Mouse (Mus musculus) forebrain, embryonic 10.5 days (tissue): Measurements from ENCODE around the gene En1. TPM values are rescaled to one million over a fixed set of nuclear protein-coding genes. Genes with fewer than 3 reads are reported as not detected.

Experiments
- DNase-seq: peaks from one replicate; pipeline ENCODE4 v3.0.0-alpha.2; 2017; ENCODE audit warnings: low spot score; ENCODE audit errors: extremely low spot score
- H3K27ac ChIP-seq: fragments of 300-500 bp; sonication (generic); 2 replicates; pipeline ENCODE4 v1.5.1; 2016; ENCODE audit warnings: mild to moderate bottlenecking
- H3K27me3 ChIP-seq: fragments of 300-500 bp; sonication (generic); 2 replicates; pipeline ENCODE4 v1.6.1; 2016; ENCODE audit warnings: mild to moderate bottlenecking; ENCODE audit not compliant: poor library complexity, severe bottlenecking
- H3K36me3 ChIP-seq: fragments of 300-500 bp; sonication (generic); replicated peaks from 2 replicates; pipeline ENCODE4 v1.6.1; 2016; ENCODE audit warnings: mild to moderate bottlenecking, moderate library complexity
- H3K4me1 ChIP-seq: fragments of 300-500 bp; sonication (generic); 2 replicates; pipeline ENCODE4 v1.6.1; 2016
- H3K4me3 ChIP-seq: fragments of 300-500 bp; sonication (generic); 2 replicates; pipeline ENCODE4 v1.5.1; 2016; ENCODE audit warnings: mild to moderate bottlenecking, moderate library complexity
- H3K9me3 ChIP-seq: fragments of 300-500 bp; sonication (generic); 2 replicates; pipeline ENCODE4 v1.6.1; 2016; ENCODE audit warnings: mild to moderate bottlenecking, moderate library complexity
- WGBS: fragments of 180-500 bp; shearing (Covaris S2); methylation state at CpG from one replicate; pipeline ENCODE4 v1.1.7; 2016; 5-methylcytosine and 5-hydroxymethylcytosine counted together
- polyA plus RNA-seq: library from polyadenylated mRNA; unstranded; fragments of >200 nt; fragmentation: Nextera tagmentation; extraction: Ambion mirVana; gene quantifications from 2 replicates; pipeline ENCODE4 v1.2.1, GENCODE M21; 2016

En1 gene
- polyA plus RNA-seq, 1 experiment from 2014 or later, result 0.10 TPM

DNA sequence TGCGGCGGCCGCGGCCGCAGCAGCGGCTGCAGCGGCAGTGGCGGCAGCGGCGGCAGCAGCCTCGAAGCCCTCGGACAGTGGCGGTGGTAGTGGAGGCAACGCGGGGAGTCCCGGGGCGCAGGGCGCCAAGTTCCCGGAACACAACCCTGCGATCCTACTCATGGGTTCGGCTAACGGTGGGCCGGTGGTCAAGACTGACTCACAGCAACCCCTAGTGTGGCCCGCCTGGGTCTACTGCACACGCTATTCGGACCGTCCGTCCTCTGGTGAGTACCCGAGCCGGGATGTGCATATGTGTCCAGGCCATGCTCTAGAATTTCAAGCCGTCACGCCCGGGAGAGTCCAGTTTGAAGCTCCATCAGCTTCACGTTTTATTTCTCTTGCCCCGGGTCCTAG, 1.4 kb downstream of the En1 start:
- H3K36me3 ChIP-seq, result no peaks in the 10 kb centered on the region
- no peak overlapping the region for H3K27ac ChIP-seq
- peak; percentile 68 for DNase-seq
- WGBS, result under 1% methylated on average over 35 of the region's 35 CpGs
- H3K9me3 ChIP-seq, result no peaks in the 10 kb centered on the region
- peaks cover 100% of the 10 kb centered on the region for H3K27me3 ChIP-seq
- H3K4me3 ChIP-seq, result peak overlapping the region; percentile 51
- H3K4me1 ChIP-seq, result peaks cover 40% of the 10 kb centered on the region

DNA sequence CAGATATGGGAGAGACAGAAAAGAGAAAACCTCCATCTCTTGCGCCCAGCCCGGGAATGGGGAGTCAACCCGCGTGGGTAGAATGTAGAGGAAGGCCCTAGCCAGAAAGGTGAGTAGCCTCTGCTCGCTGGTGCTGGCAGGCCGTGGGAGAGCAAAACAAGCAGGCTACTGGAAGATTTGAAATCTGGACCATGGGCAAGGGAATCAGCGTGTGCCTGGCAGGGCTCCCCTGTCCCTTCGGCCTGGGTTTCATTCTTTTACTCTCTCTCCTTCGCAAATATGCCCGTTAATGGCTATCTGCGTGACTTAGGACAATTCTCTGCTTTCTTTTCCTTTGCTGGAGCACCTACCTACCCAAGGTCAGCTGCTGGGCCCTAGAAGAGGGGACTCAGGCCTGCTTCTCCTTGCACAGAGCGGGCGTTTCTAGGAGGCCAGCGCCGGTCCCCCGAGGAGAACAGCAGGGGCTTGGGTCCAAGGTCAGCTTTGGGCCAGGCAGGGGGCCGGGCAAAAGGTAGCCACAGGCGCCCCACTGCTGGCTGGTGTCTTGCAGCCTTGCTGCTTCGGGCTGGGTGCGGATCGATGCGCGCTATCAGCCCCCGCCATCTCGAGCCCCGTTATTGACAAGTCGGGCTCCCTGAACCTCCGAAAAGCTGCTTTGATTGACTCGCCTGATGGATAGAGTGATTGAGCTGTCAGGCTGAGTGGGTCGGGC, 2.4 kb downstream of the En1 start:
- no peak overlapping the region; the same call in 1 of the 2 replicates for H3K4me3 ChIP-seq
- under 1% methylated on average over 30 of the region's 30 CpGs for WGBS
- peak; percentile 50 for DNase-seq
- no peak overlapping the region for H3K27ac ChIP-seq
- H3K36me3 ChIP-seq, result no peaks in the 10 kb centered on the region
- H3K4me1 ChIP-seq, result peaks cover 38% of the 10 kb centered on the region
- no peaks in the 10 kb centered on the region for H3K9me3 ChIP-seq
- peaks cover 100% of the 10 kb centered on the region for H3K27me3 ChIP-seq

DNA sequence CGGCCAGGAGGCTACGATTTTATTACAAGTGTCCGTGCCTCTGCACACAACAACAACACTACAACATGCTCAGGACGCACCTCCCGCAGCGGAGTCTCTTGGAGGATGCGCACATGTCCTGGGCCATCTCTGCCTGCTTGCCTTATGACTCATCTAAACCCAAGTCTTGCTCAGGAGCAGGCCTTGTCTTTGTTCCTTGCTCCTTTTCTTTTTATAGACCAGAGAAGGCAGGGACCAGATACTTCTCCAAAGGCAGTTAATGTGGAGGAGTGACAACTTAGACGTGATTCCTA, 2.9 kb downstream of the En1 start:
- DNase-seq, result no peak
- Histone ChIP-seq H3K36me3 (no peaks in the 10 kb centered on the region), H3K4me3 (no peak overlapping the region), H3K4me1 (peaks cover 33% of the 10 kb centered on the region), H3K9me3 (no peaks in the 10 kb centered on the region), H3K27ac (no peak overlapping the region), H3K27me3 (peaks cover 100% of the 10 kb centered on the region)
- WGBS, result under 1% methylated on average over 8 of the region's 8 CpGs

DNA sequence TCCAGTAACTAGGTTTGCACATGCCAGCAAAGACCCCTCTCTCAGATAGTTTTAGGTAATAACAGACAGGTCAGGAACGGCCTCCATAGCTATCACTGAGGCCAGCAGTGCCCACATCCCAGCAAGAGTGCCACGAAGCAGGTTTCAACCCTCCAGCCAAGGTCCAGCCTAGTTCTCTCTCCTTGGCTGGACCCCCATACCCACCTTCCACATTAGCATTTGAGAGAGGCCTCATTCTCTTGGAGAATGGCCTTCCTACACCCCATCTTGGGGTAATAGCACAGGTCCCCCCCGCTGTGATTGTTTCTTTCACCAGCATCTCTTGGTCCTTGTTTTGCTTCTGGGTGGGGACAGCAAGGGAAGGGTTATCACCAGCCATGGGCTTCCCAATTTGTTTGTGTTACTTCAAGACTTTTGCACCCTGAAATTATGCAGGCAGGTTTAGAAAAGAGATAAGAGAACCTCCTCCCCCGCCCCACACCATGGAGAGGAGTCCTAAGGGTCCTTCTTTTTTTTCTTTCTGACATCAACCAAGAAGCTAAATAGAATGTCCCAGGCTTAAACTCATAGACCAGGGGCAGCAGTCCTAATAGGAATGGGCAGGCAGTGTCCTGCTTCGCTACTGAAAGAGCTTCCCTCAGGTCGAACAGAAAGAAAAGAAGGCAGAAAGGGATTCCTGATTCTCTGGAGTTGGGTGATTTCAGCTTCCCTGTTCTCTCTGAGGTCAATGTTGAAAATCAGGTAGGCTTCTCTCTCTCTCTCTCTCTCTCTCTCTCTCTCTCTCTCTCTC, 3.5 kb downstream of the En1 start:
- no peaks in the 10 kb centered on the region for H3K36me3 ChIP-seq
- peak; percentile 26 for DNase-seq
- WGBS, result 1% methylated on average over 6 of the region's 6 CpGs
- peaks cover 100% of the 10 kb centered on the region for H3K27me3 ChIP-seq
- peaks cover 32% of the 10 kb centered on the region for H3K4me1 ChIP-seq
- no peaks in the 10 kb centered on the region for H3K9me3 ChIP-seq
- no peak overlapping the region for H3K4me3 ChIP-seq
- no peak overlapping the region for H3K27ac ChIP-seq

DNA sequence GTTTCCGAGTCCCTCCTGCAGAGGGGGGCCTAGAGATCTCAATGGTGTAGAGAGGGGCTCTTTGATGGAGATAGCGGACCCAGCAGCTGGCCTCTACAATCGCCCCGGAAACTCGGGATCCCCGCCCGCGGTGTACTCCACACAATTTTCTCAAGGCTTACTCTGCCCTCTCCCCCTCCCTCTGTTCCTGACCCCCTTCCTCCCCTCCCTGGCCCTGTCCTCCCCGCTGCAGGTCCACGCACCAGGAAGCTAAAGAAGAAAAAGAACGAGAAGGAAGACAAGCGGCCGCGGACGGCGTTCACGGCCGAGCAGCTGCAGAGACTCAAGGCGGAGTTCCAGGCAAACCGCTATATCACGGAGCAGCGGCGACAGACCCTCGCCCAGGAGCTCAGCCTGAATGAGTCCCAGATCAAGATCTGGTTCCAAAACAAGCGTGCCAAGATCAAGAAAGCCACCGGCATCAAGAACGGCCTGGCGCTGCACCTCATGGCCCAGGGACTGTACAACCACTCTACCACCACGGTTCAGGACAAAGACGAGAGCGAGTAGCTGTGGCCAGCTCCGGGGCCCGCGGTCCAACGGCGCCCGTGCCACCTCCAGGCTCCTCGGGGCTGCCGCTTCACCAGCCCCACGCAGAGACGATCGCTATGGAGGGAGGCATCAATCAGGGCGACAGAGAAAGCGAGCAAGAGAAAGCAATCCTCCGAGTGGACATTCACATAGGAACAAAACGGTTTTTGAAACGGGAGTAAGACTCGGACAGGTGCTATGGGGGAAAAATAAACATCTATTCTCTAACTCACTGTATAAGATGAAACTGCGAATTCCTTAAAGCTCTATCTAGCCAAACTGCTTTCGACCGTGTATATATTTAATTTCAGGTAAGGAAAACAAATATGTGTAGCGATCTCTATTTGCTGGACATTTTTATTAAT, 4.7 kb downstream of the En1 start:
- DNase-seq, result peak; percentile 65
- Histone ChIP-seq H3K36me3 (no peaks in the 10 kb centered on the region), H3K27ac (no peak overlapping the region), H3K4me3 (peak overlapping the region; percentile 27; the same call in 1 of the 2 replicates), H3K27me3 (peaks cover 100% of the 10 kb centered on the region), H3K9me3 (no peaks in the 10 kb centered on the region), H3K4me1 (peaks cover 30% of the 10 kb centered on the region)
- WGBS, result under 1% methylated on average over 52 of the region's 52 CpGs

DNA sequence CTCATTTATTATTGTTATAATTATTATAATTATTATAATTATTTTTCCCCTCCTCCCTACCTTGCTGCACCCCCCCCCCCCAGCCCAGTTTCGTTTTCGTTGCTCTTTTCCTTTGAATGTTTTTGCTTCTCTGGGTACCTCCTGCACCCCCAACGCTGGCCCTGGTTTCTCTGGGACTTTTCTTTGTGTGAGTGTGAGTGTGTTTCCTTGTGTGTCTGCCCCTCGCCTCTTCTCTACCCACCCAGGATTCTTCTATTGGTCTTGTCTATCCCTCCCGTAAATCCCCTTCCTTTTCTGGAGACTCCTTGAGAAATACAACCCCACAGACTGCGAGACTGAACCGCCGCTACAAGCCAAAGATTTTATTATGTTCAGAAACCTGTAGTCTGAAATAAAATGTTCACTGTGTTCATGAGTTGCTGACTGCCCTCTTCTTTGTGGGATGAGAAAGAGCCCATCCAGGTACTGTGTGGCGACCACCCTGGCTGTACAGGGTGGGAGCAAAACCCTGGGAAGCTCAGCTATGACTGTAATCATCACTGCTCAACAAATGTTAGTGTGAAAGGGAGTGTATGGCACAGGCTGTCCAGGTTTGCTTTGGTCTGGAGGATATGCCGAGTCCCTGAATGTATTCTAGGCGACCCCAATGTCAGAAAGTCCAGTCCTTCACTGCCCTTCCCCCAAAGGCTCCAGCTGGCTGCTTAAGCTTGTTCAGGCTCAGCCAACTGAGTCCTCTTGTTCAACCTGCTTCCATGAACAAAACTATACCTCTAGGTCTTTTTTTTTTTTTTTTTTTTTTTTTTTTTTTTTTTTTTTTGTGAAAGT, 5.6 kb downstream of the En1 start:
- H3K4me3 ChIP-seq, result no peak overlapping the region
- H3K4me1 ChIP-seq, result peaks cover 24% of the 10 kb centered on the region
- H3K27me3 ChIP-seq, result peaks cover 100% of the 10 kb centered on the region
- H3K36me3 ChIP-seq, result no peaks in the 10 kb centered on the region
- H3K9me3 ChIP-seq, result no peaks in the 10 kb centered on the region
- DNase-seq, result peak; percentile 48
- WGBS, result 4% methylated on average over 11 of the region's 11 CpGs
- H3K27ac ChIP-seq, result no peak overlapping the region

DNA sequence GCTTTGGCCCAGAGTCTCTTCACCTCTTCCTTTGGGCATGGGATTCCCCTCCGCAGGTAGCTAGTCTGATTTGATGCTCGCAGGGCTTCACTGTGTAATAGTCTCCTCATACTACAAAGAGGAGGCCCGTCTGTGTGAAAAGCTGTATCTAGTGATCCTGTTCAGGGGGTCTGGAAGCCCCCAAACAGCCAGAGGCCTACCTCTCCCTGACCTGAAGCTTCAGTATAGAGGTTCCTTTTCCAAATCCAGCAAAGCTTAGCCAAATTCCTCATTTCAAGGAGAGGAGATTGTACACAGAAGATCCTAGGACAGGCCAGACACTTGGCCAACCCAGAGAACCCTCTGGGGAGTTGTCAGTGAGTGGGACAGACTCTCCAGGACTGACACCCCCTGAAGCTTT, 6.2 kb downstream of the En1 start:
- H3K36me3 ChIP-seq, result no peaks in the 10 kb centered on the region
- peaks cover 100% of the 10 kb centered on the region for H3K27me3 ChIP-seq
- no peaks in the 10 kb centered on the region for H3K9me3 ChIP-seq
- peaks cover 18% of the 10 kb centered on the region for H3K4me1 ChIP-seq
- DNase-seq, result no peak
- no peak overlapping the region for H3K4me3 ChIP-seq
- H3K27ac ChIP-seq, result no peak overlapping the region
- 7% methylated on average over 3 of the region's 3 CpGs for WGBS

DNA sequence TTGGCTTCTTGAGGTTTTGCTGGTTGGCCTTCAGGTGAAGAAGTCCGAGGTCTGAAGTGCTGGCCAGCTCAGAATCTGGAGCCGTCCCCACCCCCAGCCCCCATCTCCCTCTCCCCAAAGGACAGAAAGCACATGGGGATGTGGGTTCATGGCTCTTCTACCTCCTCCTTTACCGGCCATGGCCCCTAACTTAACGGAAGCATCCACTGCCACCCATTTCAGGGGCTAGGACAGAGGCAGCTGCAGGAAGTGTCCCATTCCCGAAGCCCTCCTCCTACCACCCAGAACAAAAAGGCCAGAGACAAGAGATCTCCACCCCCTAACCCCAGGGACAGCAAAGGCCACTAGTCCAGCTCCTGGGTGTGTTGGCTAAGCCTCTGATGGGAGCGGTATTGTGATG, 7.4 kb downstream of the En1 start:
- Histone ChIP-seq H3K27me3 (peaks cover 100% of the 10 kb centered on the region), H3K27ac (no peak overlapping the region), H3K4me3 (no peak overlapping the region), H3K36me3 (no peaks in the 10 kb centered on the region), H3K4me1 (peaks cover 20% of the 10 kb centered on the region), H3K9me3 (no peaks in the 10 kb centered on the region)
- 1% methylated on average over 6 of the region's 6 CpGs for WGBS
- peak; percentile 16 for DNase-seq

DNA sequence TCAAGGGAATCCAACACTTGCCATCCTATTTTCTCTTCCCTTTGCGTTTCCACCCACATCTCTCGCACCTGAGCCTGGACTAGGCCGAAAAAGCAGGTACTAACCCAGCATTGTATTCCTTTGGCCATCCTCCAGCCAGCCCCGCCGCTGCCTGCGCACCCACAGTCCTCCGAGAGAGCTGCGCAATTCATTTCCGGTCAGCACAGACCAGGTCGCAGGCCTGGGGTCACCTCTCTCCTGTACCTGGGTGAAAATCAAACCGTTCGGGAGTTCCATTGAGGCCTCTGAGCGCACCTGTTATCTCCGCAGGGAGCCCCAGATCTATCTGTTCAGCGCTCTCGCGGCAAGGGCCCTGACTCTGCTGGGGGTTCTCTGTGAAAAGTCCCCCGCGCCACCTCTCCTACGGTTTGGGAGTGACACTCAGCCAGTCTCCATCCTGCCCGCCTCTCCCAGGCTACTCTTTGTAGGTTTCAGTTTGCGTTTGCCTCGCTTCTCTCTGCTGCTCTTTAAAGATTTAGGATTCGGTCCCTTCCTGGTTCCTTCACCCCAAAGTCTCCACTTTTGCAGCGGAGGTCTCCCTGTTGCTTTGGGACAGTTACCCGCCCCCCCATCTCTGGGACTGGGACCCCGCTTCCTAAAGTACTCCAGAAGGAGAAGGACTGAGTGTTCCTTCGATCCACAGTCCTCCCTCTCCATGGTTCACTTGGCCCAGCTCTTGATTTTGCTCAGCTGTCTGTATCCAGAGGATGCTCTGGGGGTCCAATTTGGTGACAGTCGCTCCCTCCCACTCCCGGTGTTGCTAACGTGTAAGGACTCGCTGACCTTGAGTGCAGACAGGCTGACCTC, 11.5 kb downstream of the En1 start:
- Histone ChIP-seq H3K27ac (no peak overlapping the region), H3K4me1 (peaks cover 10% of the 10 kb centered on the region; the same call in 1 of the 2 replicates), H3K27me3 (peaks cover 100% of the 10 kb centered on the region), H3K9me3 (no peaks in the 10 kb centered on the region), H3K4me3 (no peak overlapping the region), H3K36me3 (no peaks in the 10 kb centered on the region)
- under 1% methylated on average over 32 of the region's 32 CpGs for WGBS
- peak; percentile 28 for DNase-seq

DNA sequence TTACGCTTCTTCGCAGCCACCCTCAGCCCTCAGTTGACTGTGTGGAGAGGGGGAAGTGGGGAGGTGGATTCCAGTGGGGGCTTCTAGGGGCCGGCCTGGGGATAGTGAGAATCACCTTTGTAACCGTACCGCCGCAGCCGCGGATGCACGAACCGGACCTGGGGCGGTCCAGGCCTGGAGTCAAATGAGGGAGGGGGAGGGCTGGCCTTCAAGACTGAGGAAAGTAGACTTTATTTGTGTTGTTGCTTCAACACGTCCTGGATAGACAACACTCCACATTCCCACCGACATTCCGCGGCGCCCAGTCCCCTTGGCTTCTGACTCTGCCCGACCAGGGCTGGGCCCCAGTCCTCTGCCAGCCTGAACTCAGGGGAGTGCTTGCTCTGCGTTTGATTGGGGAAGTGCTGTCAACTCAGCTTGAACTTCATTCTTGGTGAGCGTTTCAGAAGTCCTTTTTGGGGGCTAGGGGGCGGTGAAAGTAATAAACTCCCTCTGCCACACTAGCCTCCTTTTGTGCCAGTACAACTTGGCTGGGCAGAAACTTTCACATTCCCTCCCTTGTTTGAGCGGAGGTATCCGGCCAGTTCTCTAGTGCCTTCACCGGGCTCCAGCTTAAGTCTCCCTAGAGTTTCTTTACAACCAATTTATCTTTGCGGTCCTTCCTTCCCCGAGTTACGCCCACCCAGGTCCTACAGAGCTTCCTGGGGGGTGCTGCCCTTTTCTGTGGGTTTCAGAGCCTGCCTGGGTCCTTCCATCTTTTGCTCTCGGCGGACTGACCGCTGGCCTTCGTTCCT, 12.3 kb downstream of the En1 start:
- H3K36me3 ChIP-seq, result no peaks in the 10 kb centered on the region
- no peak overlapping the region for H3K27ac ChIP-seq
- peaks cover 10% of the 10 kb centered on the region; the same call in 1 of the 2 replicates for H3K4me1 ChIP-seq
- H3K4me3 ChIP-seq, result no peak overlapping the region
- WGBS, result 0% methylated on average over 30 of the region's 30 CpGs
- peaks cover 100% of the 10 kb centered on the region for H3K27me3 ChIP-seq
- DNase-seq, result peak; percentile 29
- H3K9me3 ChIP-seq, result no peaks in the 10 kb centered on the region

DNA sequence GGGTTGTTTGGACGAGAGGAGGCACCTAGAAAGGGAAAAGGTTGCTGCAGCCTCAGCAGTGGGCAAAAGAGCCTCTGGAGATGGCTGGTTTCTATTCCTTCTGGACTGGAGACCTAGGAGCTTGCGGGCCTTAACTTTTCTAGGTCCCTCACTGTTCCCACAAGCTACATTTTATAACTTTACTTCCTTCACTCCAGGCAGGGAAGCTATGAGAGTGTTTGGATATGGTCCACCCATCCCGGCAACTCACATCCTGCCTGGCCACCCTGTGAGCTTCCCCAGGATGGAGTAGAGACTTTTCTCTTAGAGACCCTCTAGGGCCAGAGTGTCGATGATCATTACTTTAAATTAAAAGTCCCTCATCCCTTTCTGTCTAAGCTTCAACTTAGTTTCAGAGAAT, 13.3 kb downstream of the En1 start:
- peak; percentile 15 for DNase-seq
- H3K36me3 ChIP-seq, result no peaks in the 10 kb centered on the region
- H3K4me1 ChIP-seq, result peaks cover 10% of the 10 kb centered on the region; the same call in 1 of the 2 replicates
- no peaks in the 10 kb centered on the region for H3K9me3 ChIP-seq
- H3K27ac ChIP-seq, result no peak overlapping the region
- no peak overlapping the region for H3K4me3 ChIP-seq
- peaks cover 100% of the 10 kb centered on the region for H3K27me3 ChIP-seq
- WGBS, result 0% methylated on average over 4 of the region's 4 CpGs
